15 mouse cellular contexts compared by ENCODE assay signal in genomic region chr8:119034037-119034436, GRCm38 (mm10).
DNase-seq lines count a peak whose midpoint lies in the region; ATAC-seq lines count a peak whose summit lies in the region.
"Had no signal": no experiment of that assay in that cellular context is flagged by ENCODE, and none has a peak within 500 bp of the region (broad histone marks: within the 10 kb centered on the region; RNA-seq: fewer than 3 reads in every experiment).

No protein-coding gene starts in this region.

- no peaks in the 10 kb centered on the region for H3K4me1 ChIP-seq in megakaryocyte, embryonic 14.5 days
- H3K4me1 ChIP-seq: embryonic facial prominence, embryonic 10.5 days; embryonic facial prominence, embryonic 12.5 days; forebrain, embryonic 13.5 days; forebrain, embryonic 15.5 days had no signal

- peak overlapping the region; percentile 59 for H3K4me3 ChIP-seq in megakaryocyte, embryonic 14.5 days (replicated peaks)
- H3K4me3 ChIP-seq: embryonic facial prominence, embryonic 10.5 days; embryonic facial prominence, embryonic 12.5 days; forebrain, embryonic 13.5 days; forebrain, embryonic 15.5 days had no signal

- no peaks in the 10 kb centered on the region for H3K27me3 ChIP-seq in megakaryocyte, embryonic 14.5 days (replicated peaks)
- H3K27me3 ChIP-seq: embryonic facial prominence, embryonic 12.5 days; forebrain, embryonic 13.5 days; forebrain, embryonic 15.5 days had no signal

- no peaks in the 10 kb centered on the region for H3K36me3 ChIP-seq in megakaryocyte, embryonic 14.5 days (replicated peaks; ENCODE audit: low read length)
- H3K36me3 ChIP-seq: embryonic facial prominence, embryonic 10.5 days; embryonic facial prominence, embryonic 12.5 days; forebrain, embryonic 15.5 days had no signal

- no peak for ATAC-seq in megakaryocyte, adult 5-6 weeks (ENCODE audit: poor library complexity, severe bottlenecking)
- ATAC-seq: forebrain, embryonic 13.5 days; forebrain, embryonic 15.5 days; forebrain, postnatal 0 days had no signal

- peak; percentile 56 for DNase-seq in cerebellum, adult 11-12 months
- DNase-seq in cerebellum, postnatal 10 days, result no peak
- DNase-seq in cerebellum, adult 9-10 months, result peak; percentile 55
- DNase-seq in cerebellum, postnatal 4 days (ENCODE audit: low spot score in 2 of 2), result no peak
- DNase-seq in layer of hippocampus, adult 8-10 months (ENCODE audit: low spot score in 2 of 2), result no peak
- DNase-seq: adrenal gland, adult 2 months; adrenal gland, postnatal 10 days; adrenal gland, postnatal 25 days; forebrain, postnatal 0 days had no signal

- H3K9me3 ChIP-seq in megakaryocyte, embryonic 14.5 days, result peaks cover 89% of the 10 kb centered on the region
- H3K9me3 ChIP-seq: forebrain, embryonic 15.5 days had no signal

Comparison
In these comparisons a context has a peak if more than half of its experiments do, and no peak if none do; other contexts are left out.
1. DNase-seq: peak in cerebellum, adult 11-12 months (single experiment) and cerebellum, adult 9-10 months (single experiment); none in cerebellum, postnatal 10 days (0 of 2), cerebellum, postnatal 4 days (0 of 2) and layer of hippocampus, adult 8-10 months (0 of 2).